Mouse (Mus musculus) ES-Bruce4 (cell line): ENCODE measurements around the gene Cnnm3.

Source experiments
- CTCF ChIP-seq: IDR thresholded peaks from one replicate; pipeline ENCODE4 v1.8.1; 2011; ENCODE audit warnings: low read depth, low read length
- EP300 ChIP-seq: IDR thresholded peaks from 2 replicates; pipeline ENCODE4 v1.6.1; 2011; ENCODE audit warnings: low read depth, low read length; ENCODE audit not compliant: insufficient read depth
- POLR2A ChIP-seq: IDR thresholded peaks from one replicate; pipeline ENCODE4 v1.8.1; 2011; ENCODE audit warnings: low read length; ENCODE audit not compliant: insufficient read depth

DNA sequence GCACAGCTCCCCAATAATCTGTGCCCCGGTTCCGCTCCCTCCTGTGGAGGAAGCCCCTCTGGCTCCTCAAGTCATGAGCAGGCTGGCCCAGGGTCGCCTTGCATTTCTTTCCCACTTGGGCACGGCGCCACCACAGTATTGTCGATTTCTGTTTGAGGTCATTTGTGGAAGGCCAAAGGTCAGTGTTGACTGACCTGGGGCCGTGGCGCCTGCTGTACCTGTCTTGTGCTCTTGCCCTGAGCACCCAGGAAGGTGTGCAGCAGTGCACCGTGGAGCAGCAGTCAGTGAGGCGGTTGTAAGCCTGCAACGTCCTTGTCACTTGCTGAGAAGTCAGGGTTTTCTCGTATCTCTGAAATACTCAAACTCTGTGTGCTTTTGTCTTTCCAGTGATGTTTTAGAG, 14.1 kb downstream of the Cnnm3 start:
- TF ChIP-seq POLR2A (no peak), CTCF (no peak), EP300 (no peak)
